Mouse (Mus musculus) forebrain, embryonic 11.5 days (tissue): Measurements from ENCODE around the gene Stk36. TPM values are rescaled to one million over a fixed set of nuclear protein-coding genes. Genes with fewer than 3 reads are reported as not detected.
A peak's percentile ranks its signal among the peaks of the same experiment; 100 is the strongest.

Experiments used
- ATAC-seq: fragments of 200-750 bp; cut with Nextera tagmentation; replicated peaks from 2 replicates; pipeline ENCODE4 v1.8.0; 2017; ENCODE audit warnings: moderate TSS enrichment; ENCODE audit not compliant: low FRiP score
- DNase-seq: peaks from one replicate; pipeline ENCODE4 v3.0.0-alpha.2; 2017; ENCODE audit warnings: low spot score
- H3K27ac ChIP-seq: fragments of 300-500 bp; sonication (generic); 2 replicates; pipeline ENCODE4 v1.5.1; 2014; ENCODE audit warnings: low read depth, low read length
- H3K27me3 ChIP-seq: fragments of 300-500 bp; sonication (generic); 2 replicates; pipeline ENCODE4 v1.6.1; 2014; ENCODE audit warnings: mild to moderate bottlenecking, low read length, mixed read lengths; ENCODE audit not compliant: control insufficient read depth, insufficient read depth
- H3K36me3 ChIP-seq: fragments of 300-500 bp; sonication (generic); 2 replicates; pipeline ENCODE4 v1.6.1; 2014; ENCODE audit warnings: mild to moderate bottlenecking, low read length, moderate library complexity, mixed read lengths; ENCODE audit not compliant: control insufficient read depth, insufficient read depth
- H3K4me1 ChIP-seq: fragments of 300-500 bp; sonication (generic); replicated peaks from 2 replicates; pipeline ENCODE4 v1.6.1; 2014; ENCODE audit warnings: low read length, mixed read lengths; ENCODE audit not compliant: control insufficient read depth, insufficient read depth
- H3K4me2 ChIP-seq: fragments of 300-500 bp; sonication (generic); 2 replicates; pipeline ENCODE4 v1.6.1; 2014; ENCODE audit warnings: low read depth, mild to moderate bottlenecking, low read length, moderate library complexity, mixed read lengths; ENCODE audit not compliant: severe bottlenecking
- H3K4me3 ChIP-seq: fragments of 300-500 bp; sonication (generic); 2 replicates; pipeline ENCODE4 v1.5.1; 2014; ENCODE audit warnings: low read depth, low read length
- H3K9ac ChIP-seq: fragments of 300-500 bp; sonication (generic); 2 replicates; pipeline ENCODE4 v1.6.1; 2014; ENCODE audit warnings: low read length
- H3K9me3 ChIP-seq: fragments of 300-500 bp; sonication (generic); 2 replicates; pipeline ENCODE4 v1.6.1; 2016; ENCODE audit warnings: low read length, mixed read lengths; ENCODE audit not compliant: control insufficient read depth
- WGBS: fragments of 180-500 bp; shearing (Covaris S2); extraction: QIAGEN DNeasy Blood & Tissue Kit; methylation state at CpG from one replicate; pipeline ENCODE4 v1.1.7; 2014; 5-methylcytosine and 5-hydroxymethylcytosine counted together
- polyA plus RNA-seq: library from polyadenylated mRNA; unstranded; fragments of >200 nt; fragmentation: Nextera tagmentation; extraction: Ambion mirVana; gene quantifications from 2 replicates; pipeline ENCODE4 v1.2.1, GENCODE M21; 2014

The Stk36 gene
- polyA plus RNA-seq, 1 experiment from 2014 or later, result 18.0 TPM

GRCm38 (mm10) chr1:74587773-74588445, 13.3 kb upstream of the Stk36 start, which contains the start of the genes Zfp142 and Bcs1l:
Gene Zfp142, minus strand, starts transcription at chr1:74588246.
Gene Bcs1l, plus strand, starts transcription at chr1:74588289.
- under 1% methylated on average over 48 of the region's 48 CpGs for WGBS

GRCm38 (mm10) chr1:74594434-74594833, 6.8 kb upstream of the Stk36 start:
- H3K27me3 ChIP-seq, result no peaks in the 10 kb centered on the region
- peaks cover 11% of the 10 kb centered on the region; the same call in 1 of the 2 replicates for H3K36me3 ChIP-seq
- DNase-seq, result no peak
- no peak overlapping the region for H3K4me3 ChIP-seq
- no peak overlapping the region for H3K4me2 ChIP-seq
- ATAC-seq, result no peak
- WGBS, result 89% methylated on average over 8 of the region's 8 CpGs
- no peak overlapping the region for H3K9ac ChIP-seq
- H3K27ac ChIP-seq, result no peak overlapping the region
- no peaks in the 10 kb centered on the region for H3K9me3 ChIP-seq
- no peaks in the 10 kb centered on the region for H3K4me1 ChIP-seq

More at GRCm38 (mm10) chr1:74587773-74588445, 13.3 kb upstream of the Stk36 start, which contains the start of the genes Zfp142 and Bcs1l:
- no peaks in the 10 kb centered on the region for H3K9me3 ChIP-seq
- DNase-seq (peak; percentile 98), ATAC-seq (peak; percentile 99)
- peak within 1 kb of the TSS; percentile 51; the same call in 1 of the 2 replicates for H3K27ac ChIP-seq
- no peaks in the 10 kb centered on the region for H3K27me3 ChIP-seq
- peak within 1 kb of the TSS; percentile 84 for H3K9ac ChIP-seq
- peak within 1 kb of the TSS; percentile 88 for H3K4me2 ChIP-seq
- H3K4me3 ChIP-seq, result peak within 1 kb of the TSS; percentile 85
- no peaks in the 10 kb centered on the region; the same call in 1 of the 2 replicates for H3K36me3 ChIP-seq
- peaks cover 10% of the 10 kb centered on the region; the same call in 1 of the 2 replicates for H3K4me1 ChIP-seq

GRCm38 (mm10) chr1:74600501-74601266, 561 bp upstream of the Stk36 start:
- H3K27ac ChIP-seq, result no peak overlapping the region
- peak; percentile 63; the same call in 1 of the 2 replicates for ATAC-seq

GRCm38 (mm10) chr1:74624183-74624582, 22.9 kb downstream of the Stk36 start:
- WGBS, result 97% methylated on average over 1 of the region's 1 CpGs
- Histone ChIP-seq H3K9ac (no peak overlapping the region), H3K4me2 (no peak overlapping the region), H3K36me3 (no peaks in the 10 kb centered on the region), H3K4me1 (no peaks in the 10 kb centered on the region), H3K9me3 (no peaks in the 10 kb centered on the region), H3K4me3 (no peak overlapping the region), H3K27ac (no peak overlapping the region), H3K27me3 (no peaks in the 10 kb centered on the region)
- ATAC-seq (no peak), DNase-seq (no peak)

More at GRCm38 (mm10) chr1:74600501-74601266, 561 bp upstream of the Stk36 start:
- DNase-seq, result no peak
- H3K27me3 ChIP-seq, result no peaks in the 10 kb centered on the region
- peak overlapping the region; percentile 86 for H3K4me2 ChIP-seq
- H3K9me3 ChIP-seq, result no peaks in the 10 kb centered on the region
- peak overlapping the region; percentile 86 for H3K4me3 ChIP-seq
- H3K9ac ChIP-seq, result peak overlapping the region; percentile 80
- 8% methylated on average over 26 of the region's 26 CpGs for WGBS
- H3K36me3 ChIP-seq, result peaks cover 5% of the 10 kb centered on the region; the same call in 1 of the 2 replicates
- H3K4me1 ChIP-seq, result peaks cover 5% of the 10 kb centered on the region; the same call in 1 of the 2 replicates

- H3K36me3 ChIP-seq, result no peaks in the 10 kb centered on the region
These were observed 24.8 kb downstream of the Stk36 start for GRCm38 (mm10) chr1:74626076-74626475.

GRCm38 (mm10) chr1:74628001-74628400, 26.8 kb downstream of the Stk36 start:
- no peaks in the 10 kb centered on the region for H3K36me3 ChIP-seq
- 47% methylated on average over 7 of the region's 7 CpGs for WGBS

More at GRCm38 (mm10) chr1:74626076-74626475, 24.8 kb downstream of the Stk36 start:
- H3K27me3 ChIP-seq, result no peaks in the 10 kb centered on the region
- ATAC-seq, result no peak
- DNase-seq, result no peak
- H3K4me2 ChIP-seq, result no peak overlapping the region
- H3K27ac ChIP-seq, result no peak overlapping the region
- no peak overlapping the region for H3K9ac ChIP-seq
- H3K4me1 ChIP-seq, result no peaks in the 10 kb centered on the region
- no peak overlapping the region for H3K4me3 ChIP-seq
- no peaks in the 10 kb centered on the region for H3K9me3 ChIP-seq
- 89% methylated on average over 4 of the region's 4 CpGs for WGBS

GRCm38 (mm10) chr1:74632734-74633133, 31.5 kb downstream of the Stk36 start:
- no peak overlapping the region for H3K4me3 ChIP-seq
- WGBS, result 88% methylated on average over 4 of the region's 4 CpGs

More at GRCm38 (mm10) chr1:74628001-74628400, 26.8 kb downstream of the Stk36 start:
- Histone ChIP-seq H3K4me2 (no peak overlapping the region), H3K27ac (no peak overlapping the region), H3K27me3 (no peaks in the 10 kb centered on the region), H3K9me3 (no peaks in the 10 kb centered on the region), H3K4me3 (no peak overlapping the region), H3K4me1 (no peaks in the 10 kb centered on the region), H3K9ac (no peak overlapping the region)
- ATAC-seq, result no peak
- no peak for DNase-seq

GRCm38 (mm10) chr1:74643524-74643923, 42.3 kb downstream of the Stk36 start:
- no peaks in the 10 kb centered on the region for H3K4me1 ChIP-seq
- WGBS, result 77% methylated on average over 2 of the region's 2 CpGs
- no peak overlapping the region for H3K4me2 ChIP-seq
- H3K36me3 ChIP-seq, result no peaks in the 10 kb centered on the region
- DNase-seq (no peak), ATAC-seq (no peak)
- no peak overlapping the region for H3K9ac ChIP-seq
- no peak overlapping the region for H3K27ac ChIP-seq
- no peaks in the 10 kb centered on the region for H3K9me3 ChIP-seq
- no peak overlapping the region for H3K4me3 ChIP-seq
- H3K27me3 ChIP-seq, result no peaks in the 10 kb centered on the region

More at GRCm38 (mm10) chr1:74632734-74633133, 31.5 kb downstream of the Stk36 start:
- no peaks in the 10 kb centered on the region for H3K27me3 ChIP-seq
- H3K4me2 ChIP-seq, result no peak overlapping the region
- H3K36me3 ChIP-seq, result no peaks in the 10 kb centered on the region
- no peaks in the 10 kb centered on the region for H3K9me3 ChIP-seq
- no peaks in the 10 kb centered on the region for H3K4me1 ChIP-seq
- H3K27ac ChIP-seq, result no peak overlapping the region
- ATAC-seq (no peak), DNase-seq (no peak)
- H3K9ac ChIP-seq, result no peak overlapping the region
